Mouse (Mus musculus): Measurements from ENCODE around the gene Slc15a3.

GRCm38 (mm10) chr19:10880085-10880974, 40.8 kb downstream of the Slc15a3 start:
- TF ChIP-seq TAL1 (IDR thresholded peaks at IDR 0.05; ENCODE audit: low read length) (no peak), GATA1 (IDR thresholded peaks at IDR 0.05; ENCODE audit: low read length) (no peak)

Data from erythroblast, embryonic 14.5 days (primary cell).